Mouse (Mus musculus) lung, embryonic 14.5 days (tissue): ENCODE results near the gene Spag8. TPM values are rescaled to one million over a fixed set of nuclear protein-coding genes. Genes with fewer than 3 reads are reported as not detected.

ENCODE experiments used
- ATAC-seq: fragments of 200-750 bp; cut with Nextera tagmentation; 2 replicates; pipeline ENCODE4 v1.8.0; 2017; ENCODE audit warnings: mild to moderate bottlenecking, moderate TSS enrichment, moderate library complexity; ENCODE audit not compliant: insufficient read depth
- DNase-seq: peaks from one replicate; pipeline ENCODE4 v3.0.0-alpha.2; 2015
- H3K27ac ChIP-seq: fragments of 300-500 bp; sonication (generic); 2 replicates; pipeline ENCODE4 v1.5.1; 2014; ENCODE audit warnings: low read depth, mild to moderate bottlenecking, moderate library complexity
- H3K27me3 ChIP-seq: fragments of 300-500 bp; sonication (generic); 2 replicates; pipeline ENCODE4 v1.6.1; 2014; ENCODE audit warnings: low read length, control low read depth; ENCODE audit not compliant: insufficient read depth
- H3K36me3 ChIP-seq: fragments of 300-500 bp; sonication (generic); 2 replicates; pipeline ENCODE4 v1.6.1; 2014; ENCODE audit warnings: control low read depth; ENCODE audit not compliant: insufficient read depth
- H3K4me1 ChIP-seq: fragments of 300-500 bp; sonication (generic); 2 replicates; pipeline ENCODE4 v1.6.1; 2014; ENCODE audit warnings: antibody characterized with exemption, control low read depth; ENCODE audit not compliant: insufficient read depth
- H3K4me2 ChIP-seq: fragments of 300-500 bp; sonication (generic); 2 replicates; pipeline ENCODE4 v1.6.1; 2014; ENCODE audit warnings: mild to moderate bottlenecking
- H3K4me3 ChIP-seq: fragments of 300-500 bp; sonication (generic); 2 replicates; pipeline ENCODE4 v1.5.1; 2014; ENCODE audit warnings: low read depth, low read length
- H3K9ac ChIP-seq: fragments of 300-500 bp; sonication (generic); 2 replicates; pipeline ENCODE4 v1.6.1; 2014
- H3K9me3 ChIP-seq: fragments of 300-500 bp; sonication (generic); 2 replicates; pipeline ENCODE4 v1.6.1; 2016; ENCODE audit warnings: low read depth, low read length, control low read depth
- CTCF ChIP-seq: IDR thresholded peaks from 2 replicates; pipeline ENCODE4 v1.5.1; 2016; ENCODE audit warnings: antibody characterized with exemption, low read depth
- WGBS: fragments of 180-500 bp; shearing (Covaris S2); extraction: QIAGEN DNeasy Blood & Tissue Kit; methylation state at CpG from one replicate; pipeline ENCODE4 v1.1.7; 2014; 5-methylcytosine and 5-hydroxymethylcytosine counted together
- polyA plus RNA-seq: library from polyadenylated mRNA; unstranded; fragments of >200 nt; fragmentation: Nextera tagmentation; extraction: Ambion mirVana; gene quantifications from 2 replicates; pipeline ENCODE4 v1.2.1, GENCODE M21; 2014

Spag8 gene
- polyA plus RNA-seq, 1 experiment from 2014 or later: 0.68 TPM

DNA sequence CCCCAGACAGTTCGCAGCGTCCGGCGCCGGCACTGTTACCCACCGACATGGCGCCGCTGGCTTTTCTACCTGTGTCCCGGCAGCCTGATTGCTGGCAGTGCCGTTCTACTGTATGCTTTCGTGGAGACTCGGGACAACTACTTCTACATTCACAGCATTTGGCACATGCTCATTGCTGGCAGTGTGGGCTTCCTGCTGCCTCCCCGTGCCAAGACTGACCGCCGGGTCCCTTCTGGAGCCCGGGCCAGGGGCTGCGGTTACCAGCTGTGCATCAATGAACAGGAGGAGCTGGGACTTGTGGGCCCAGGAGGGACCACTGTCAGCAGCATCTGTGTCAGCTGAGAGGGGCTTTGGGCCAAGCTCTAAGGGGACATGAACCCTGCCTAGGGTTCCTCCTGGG is 36.6 kb upstream of the Spag8 start:
- Histone ChIP-seq H3K4me1 (no peaks in the 10 kb centered on the region), H3K4me3 (no peak overlapping the region), H3K9me3 (no peaks in the 10 kb centered on the region), H3K36me3 (0 out of 2 replicates have a peak, but pooled peaks cover 12% of the 10 kb centered on the region), H3K9ac (no peak overlapping the region), H3K27ac (no peak overlapping the region), H3K27me3 (no peaks in the 10 kb centered on the region), H3K4me2 (no peak overlapping the region)
- ATAC-seq (no peak), DNase-seq (no peak)
- 91% methylated on average over 17 of the region's 17 CpGs for WGBS
- TF ChIP-seq CTCF: no peak

- H3K4me3 ChIP-seq: no peak overlapping the region
- DNase-seq (no peak), ATAC-seq (no peak)
- H3K9me3 ChIP-seq: no peaks in the 10 kb centered on the region
- no peak for TF ChIP-seq CTCF
- H3K27ac ChIP-seq: no peak overlapping the region
- H3K36me3 ChIP-seq: peaks cover 16% of the 10 kb centered on the region; the same call in 1 of the 2 replicates
- no peak overlapping the region for H3K9ac ChIP-seq
- 81% methylated on average over 7 of the region's 7 CpGs for WGBS
- H3K4me1 ChIP-seq: no peaks in the 10 kb centered on the region
- no peak overlapping the region for H3K4me2 ChIP-seq
- no peaks in the 10 kb centered on the region for H3K27me3 ChIP-seq
These were observed 26.1 kb upstream of the Spag8 start for GRCm38 (mm10) chr4:43679416-43680043.

DNA sequence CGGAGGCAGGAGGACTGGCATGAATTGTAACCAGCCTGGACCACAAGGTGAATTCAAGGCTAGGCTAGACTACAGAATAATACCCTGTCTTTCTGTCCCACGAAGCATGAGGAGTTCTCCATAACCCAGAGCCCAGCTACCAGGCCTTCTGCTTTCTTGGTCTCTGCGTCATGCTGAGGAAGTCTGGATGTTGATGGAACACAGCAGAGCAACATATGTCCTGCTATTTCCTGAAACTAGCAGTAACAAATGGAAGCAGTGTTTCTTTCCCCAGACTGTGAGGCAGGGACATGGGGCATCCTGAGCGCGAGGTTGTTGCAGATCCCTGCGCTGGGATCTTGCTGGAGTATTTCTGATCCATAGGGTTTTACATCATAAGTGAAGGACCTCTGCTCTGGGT is 25.1 kb upstream of the Spag8 start:
- peaks cover 22% of the 10 kb centered on the region; the same call in 1 of the 2 replicates for H3K36me3 ChIP-seq
- ATAC-seq (no peak), DNase-seq (no peak)
- no peaks in the 10 kb centered on the region for H3K27me3 ChIP-seq
- no peak overlapping the region for H3K4me2 ChIP-seq
- TF ChIP-seq CTCF: no peak
- no peaks in the 10 kb centered on the region for H3K4me1 ChIP-seq
- 88% methylated on average over 6 of the region's 6 CpGs for WGBS
- H3K9me3 ChIP-seq: no peaks in the 10 kb centered on the region
- no peak overlapping the region for H3K4me3 ChIP-seq
- no peak overlapping the region for H3K9ac ChIP-seq
- no peak overlapping the region for H3K27ac ChIP-seq

- H3K4me3 ChIP-seq: no peak overlapping the region
- no peaks in the 10 kb centered on the region for H3K4me1 ChIP-seq
- no peaks in the 10 kb centered on the region for H3K27me3 ChIP-seq
- no peak for TF ChIP-seq CTCF
- no peak overlapping the region for H3K4me2 ChIP-seq
- H3K9me3 ChIP-seq: no peaks in the 10 kb centered on the region
- DNase-seq (no peak), ATAC-seq (no peak)
- H3K36me3 ChIP-seq: peaks cover 8% of the 10 kb centered on the region; the same call in 1 of the 2 replicates
- no peak overlapping the region for H3K9ac ChIP-seq
- no peak overlapping the region for H3K27ac ChIP-seq
- WGBS: 76% methylated on average over 4 of the region's 4 CpGs
These were observed 22.2 kb upstream of the Spag8 start for GRCm38 (mm10) chr4:43675608-43676007.

GRCm38 (mm10) chr4:43674974-43675373 is 21.6 kb upstream of the Spag8 start:
- Histone ChIP-seq H3K4me3 (no peak overlapping the region), H3K4me1 (no peaks in the 10 kb centered on the region), H3K9ac (no peak overlapping the region), H3K4me2 (no peak overlapping the region), H3K27me3 (no peaks in the 10 kb centered on the region), H3K9me3 (no peaks in the 10 kb centered on the region), H3K36me3 (peaks cover 8% of the 10 kb centered on the region; the same call in 1 of the 2 replicates), H3K27ac (no peak overlapping the region)
- no peak for TF ChIP-seq CTCF
- WGBS: 80% methylated on average over 5 of the region's 5 CpGs
- DNase-seq: no peak
- ATAC-seq: no peak

- Histone ChIP-seq H3K4me3 (no peak overlapping the region), H3K4me1 (no peaks in the 10 kb centered on the region), H3K9ac (no peak overlapping the region), H3K4me2 (no peak overlapping the region), H3K36me3 (peaks cover 8% of the 10 kb centered on the region; the same call in 1 of the 2 replicates), H3K27me3 (no peaks in the 10 kb centered on the region), H3K9me3 (no peaks in the 10 kb centered on the region), H3K27ac (no peak overlapping the region)
- ATAC-seq (no peak), DNase-seq (no peak)
- 86% methylated on average over 8 of the region's 8 CpGs for WGBS
- no peak for TF ChIP-seq CTCF
These were observed 20.3 kb upstream of the Spag8 start for GRCm38 (mm10) chr4:43673703-43674102.

DNA sequence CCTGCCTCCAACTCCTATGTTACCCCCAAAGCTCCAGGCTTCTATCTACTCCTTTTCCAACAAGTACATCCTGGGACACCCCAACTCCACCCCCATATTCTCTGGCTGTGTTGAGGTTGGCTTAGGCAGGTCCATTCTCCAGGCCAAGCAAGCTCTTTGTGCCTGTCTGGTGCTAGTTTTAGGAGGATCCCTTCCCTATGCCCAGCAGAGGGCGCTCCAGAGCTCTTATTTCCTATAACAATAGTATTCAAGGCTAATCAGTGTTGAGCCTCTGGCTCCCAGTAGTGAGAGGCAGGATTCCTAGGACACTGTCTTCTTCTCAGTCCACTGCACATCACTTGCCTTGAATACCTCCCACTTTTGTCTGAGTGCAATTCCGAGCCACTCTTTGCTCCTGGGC is 18.7 kb upstream of the Spag8 start:
- no peak overlapping the region for H3K4me3 ChIP-seq
- no peaks in the 10 kb centered on the region for H3K27me3 ChIP-seq
- 0 out of 2 replicates have a peak, but pooled peaks cover 8% of the 10 kb centered on the region for H3K36me3 ChIP-seq
- H3K9me3 ChIP-seq: no peaks in the 10 kb centered on the region
- no peak overlapping the region for H3K9ac ChIP-seq
- ATAC-seq: 0 out of 2 replicates have a peak, but pooled peaks have one; percentile 12
- 7% methylated on average over 2 of the region's 2 CpGs for WGBS
- no peak overlapping the region for H3K4me2 ChIP-seq
- H3K4me1 ChIP-seq: no peaks in the 10 kb centered on the region
- peak; percentile 84 for TF ChIP-seq CTCF
- peak; percentile 97 for DNase-seq
- no peak overlapping the region for H3K27ac ChIP-seq
